Mouse (Mus musculus) small intestine, adult 2 months (tissue): ENCODE results near the gene Gm10770.
"Not testable (repeated sequence)": the region's sequence is repeated elsewhere in the genome, so short reads cannot be mapped to it uniquely, and the experiment has no call there.

ENCODE experiments used
- CTCF ChIP-seq: fragments of 200-500 bp; IDR thresholded peaks from 2 replicates; pipeline ENCODE4 v1.5.1; 2012; ENCODE audit warnings: low read depth, mild to moderate bottlenecking, control low read depth, inconsistent platforms, low read length, moderate library complexity, mixed read lengths; ENCODE audit not compliant: insufficient replicate concordance, insufficient read length; ENCODE audit errors: extremely low read depth
- POLR2A ChIP-seq: fragments of 200-500 bp; IDR thresholded peaks from 2 replicates; pipeline ENCODE4 v1.6.1; 2012; ENCODE audit warnings: low read depth, mild to moderate bottlenecking, control low read depth, inconsistent platforms, low read length, moderate library complexity

DNA sequence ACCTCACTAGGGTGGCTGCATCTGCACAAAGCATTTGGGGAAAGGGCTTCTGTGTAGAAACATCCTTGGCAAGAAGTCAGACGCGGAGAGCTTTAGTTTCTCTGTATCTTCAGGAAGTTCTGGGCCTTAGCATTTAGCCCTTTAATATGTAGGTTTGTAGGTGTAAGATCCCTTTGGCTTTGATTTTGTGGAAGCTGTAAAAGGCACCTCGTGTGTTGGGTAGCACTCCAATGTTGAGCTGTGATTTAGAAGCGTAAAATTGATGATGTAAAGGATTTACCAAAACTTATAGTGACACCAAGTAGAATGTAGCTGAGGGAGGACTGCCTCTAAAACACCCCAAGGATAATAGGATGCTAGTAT is 38.9 kb upstream of the Gm10770 start:
- TF ChIP-seq POLR2A, CTCF: not testable (repeated sequence)
